Mouse (Mus musculus) limb, embryonic 14.5 days (tissue): ENCODE measurements at regions not wholly inside any gene's neighbourhood (a gene's known extent, or its start where the extent isn't known, plus 50 kb on each side); places are given as distances from the start of the nearest gene placed in this dataset.
A peak's percentile ranks its signal among the peaks of the same experiment; 100 is the strongest.

Source experiments
- ATAC-seq: fragments of 200-750 bp; cut with Nextera tagmentation; 2 replicates; pipeline ENCODE4 v1.8.0; 2017; ENCODE audit warnings: low read depth, moderate number of reproducible peaks, moderate TSS enrichment; ENCODE audit not compliant: low FRiP score
- DNase-seq: peaks from one replicate; pipeline ENCODE4 v3.0.0-alpha.2; 2015; ENCODE audit warnings: low spot score
- H3K27ac ChIP-seq: fragments of 300-500 bp; sonication (generic); replicated peaks from 2 replicates; pipeline ENCODE4 v1.5.1; 2014; ENCODE audit warnings: low read depth, mild to moderate bottlenecking, low read length, moderate library complexity, mixed read lengths
- H3K27me3 ChIP-seq: fragments of 300-500 bp; sonication (generic); 2 replicates; pipeline ENCODE4 v1.6.1; 2014; ENCODE audit warnings: low read length, mixed read lengths; ENCODE audit not compliant: control insufficient read depth, insufficient read depth
- H3K36me3 ChIP-seq: fragments of 300-500 bp; sonication (generic); 2 replicates; pipeline ENCODE4 v1.6.1; 2014; ENCODE audit warnings: mild to moderate bottlenecking, low read length, moderate library complexity, mixed read lengths; ENCODE audit not compliant: control insufficient read depth, insufficient read depth
- H3K4me1 ChIP-seq: fragments of 300-500 bp; sonication (generic); 2 replicates; pipeline ENCODE4 v1.6.1; 2014; ENCODE audit warnings: antibody characterized with exemption, low read length, mixed read lengths; ENCODE audit not compliant: control insufficient read depth, insufficient read depth
- H3K4me2 ChIP-seq: fragments of 300-500 bp; sonication (generic); replicated peaks from 2 replicates; pipeline ENCODE4 v1.6.1; 2014; ENCODE audit warnings: low read depth, mild to moderate bottlenecking, low read length, moderate library complexity; ENCODE audit not compliant: severe bottlenecking
- H3K4me3 ChIP-seq: fragments of 300-500 bp; sonication (generic); replicated peaks from 2 replicates; pipeline ENCODE4 v1.5.1; 2014; ENCODE audit warnings: low read length
- H3K9ac ChIP-seq: fragments of 300-500 bp; sonication (generic); 2 replicates; pipeline ENCODE4 v1.6.1; 2014; ENCODE audit warnings: mild to moderate bottlenecking, low read depth, low read length, moderate library complexity; ENCODE audit not compliant: severe bottlenecking
- H3K9me3 ChIP-seq: fragments of 300-500 bp; sonication (generic); 2 replicates; pipeline ENCODE4 v1.6.1; 2016; ENCODE audit warnings: low read length; ENCODE audit not compliant: control insufficient read depth
- POLR2A ChIP-seq: fragments of 200-500 bp; IDR thresholded peaks from 2 replicates; pipeline ENCODE4 v1.8.0; 2012; ENCODE audit warnings: inconsistent platforms, mild to moderate bottlenecking, moderate library complexity, borderline replicate concordance; ENCODE audit not compliant: insufficient read depth, insufficient read length; ENCODE audit errors: extremely low read depth
- whole genome bisulfite sequencing: fragments of 180-500 bp; shearing (Covaris S2); extraction: QIAGEN DNeasy Blood & Tissue Kit; methylation state at CpG from one replicate; pipeline ENCODE4 v1.1.7; 2014; 5-methylcytosine and 5-hydroxymethylcytosine counted together

GRCm38 (mm10) chr9:69621006-69621405 lies 139.7 kb downstream of the Foxb1 start:
- Histone ChIP-seq H3K36me3 (no peaks in the 10 kb centered on the region), H3K4me1 (no peaks in the 10 kb centered on the region), H3K4me2 (no peak overlapping the region), H3K27me3 (no peaks in the 10 kb centered on the region), H3K4me3 (no peak overlapping the region), H3K27ac (no peak overlapping the region), H3K9me3 (no peaks in the 10 kb centered on the region), H3K9ac (no peak overlapping the region)
- no peak for TF ChIP-seq POLR2A
- WGBS, result 54% methylated on average over 3 of the region's 3 CpGs
- DNase-seq, result no peak
- ATAC-seq, result no peak

GRCm38 (mm10) chr9:69617328-69617727 lies 143.4 kb downstream of the Foxb1 start:
- TF ChIP-seq POLR2A, result no peak
- no peak overlapping the region for H3K9ac ChIP-seq
- no peak for ATAC-seq
- no peak for DNase-seq
- no peak overlapping the region for H3K4me3 ChIP-seq
- no peak overlapping the region for H3K27ac ChIP-seq
- no peaks in the 10 kb centered on the region for H3K27me3 ChIP-seq
- no peak overlapping the region for H3K4me2 ChIP-seq
- H3K36me3 ChIP-seq, result no peaks in the 10 kb centered on the region
- no peaks in the 10 kb centered on the region for H3K9me3 ChIP-seq
- 76% methylated on average over 2 of the region's 2 CpGs for WGBS
- H3K4me1 ChIP-seq, result no peaks in the 10 kb centered on the region

DNA sequence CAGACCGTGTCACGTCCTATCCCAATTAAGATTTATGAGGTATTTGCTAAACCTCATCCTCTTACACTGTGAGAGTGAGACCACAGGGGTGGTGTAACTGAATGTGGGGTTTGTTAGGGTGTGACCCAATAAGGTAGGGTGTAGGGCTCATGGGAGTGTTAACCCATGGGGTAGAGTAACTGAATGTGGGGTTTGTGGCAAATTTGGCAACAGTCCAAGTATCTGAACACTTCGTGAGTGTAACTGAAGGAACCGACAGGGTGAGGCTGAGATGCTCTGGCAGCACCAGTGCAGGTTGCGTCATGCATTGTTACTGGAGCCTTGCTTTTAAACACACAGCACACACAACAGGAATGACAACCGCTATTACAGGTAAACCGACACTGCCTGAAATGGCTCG lies 144.1 kb downstream of the Anxa2 start:
- Histone ChIP-seq H3K9me3 (no peaks in the 10 kb centered on the region), H3K4me2 (no peak overlapping the region), H3K36me3 (no peaks in the 10 kb centered on the region), H3K9ac (no peak overlapping the region), H3K4me3 (no peak overlapping the region), H3K4me1 (no peaks in the 10 kb centered on the region), H3K27me3 (no peaks in the 10 kb centered on the region), H3K27ac (no peak overlapping the region)
- ATAC-seq (no peak), DNase-seq (peak; percentile 12)
- no peak for TF ChIP-seq POLR2A
- 44% methylated on average over 8 of the region's 8 CpGs for WGBS

- Histone ChIP-seq H3K27me3 (no peaks in the 10 kb centered on the region), H3K4me3 (no peak overlapping the region), H3K9ac (no peak overlapping the region), H3K36me3 (no peaks in the 10 kb centered on the region), H3K4me2 (no peak overlapping the region), H3K27ac (no peak overlapping the region), H3K9me3 (no peaks in the 10 kb centered on the region), H3K4me1 (no peaks in the 10 kb centered on the region)
- DNase-seq (no peak), ATAC-seq (no peak)
- TF ChIP-seq POLR2A, result no peak
- WGBS, result 49% methylated on average over 15 of the region's 15 CpGs
These were observed 139.1 kb downstream of the Anxa2 start for GRCm38 (mm10) chr9:69592329-69593062.

DNA sequence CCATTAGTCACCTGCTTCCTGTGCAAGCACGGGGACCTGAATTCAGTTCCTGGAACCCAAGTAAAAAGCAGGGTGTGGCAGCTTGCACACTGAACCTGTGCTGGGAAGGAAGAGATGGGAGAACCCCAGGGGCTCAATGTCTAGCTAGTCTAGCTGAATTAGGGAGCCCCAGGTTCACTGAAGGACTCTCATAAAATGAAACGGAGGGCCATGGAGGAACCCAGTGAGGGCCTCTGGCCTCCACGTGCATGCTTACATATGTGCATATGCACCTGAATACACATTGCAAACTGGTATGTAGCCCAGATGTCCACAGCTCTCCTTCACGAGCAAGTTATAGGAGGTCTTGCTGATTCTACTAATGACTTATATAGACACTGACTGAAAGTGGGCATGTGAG lies 135.4 kb downstream of the Anxa2 start:
- H3K4me1 ChIP-seq, result no peaks in the 10 kb centered on the region
- no peaks in the 10 kb centered on the region for H3K36me3 ChIP-seq
- WGBS, result 65% methylated on average over 4 of the region's 4 CpGs
- H3K27ac ChIP-seq, result no peak overlapping the region
- no peaks in the 10 kb centered on the region for H3K9me3 ChIP-seq
- no peak for ATAC-seq
- no peak overlapping the region for H3K9ac ChIP-seq
- no peak overlapping the region for H3K4me2 ChIP-seq
- H3K4me3 ChIP-seq, result no peak overlapping the region
- no peaks in the 10 kb centered on the region for H3K27me3 ChIP-seq
- TF ChIP-seq POLR2A, result no peak
- DNase-seq, result no peak
